Mouse (Mus musculus) frontal cortex, adult 2 months (tissue): Measurements from ENCODE around the gene Mmp9. TPM values are rescaled to one million over a fixed set of nuclear protein-coding genes. Genes with fewer than 3 reads are reported as not detected.

Experiments used
- DNase-seq, 2 experiments: peaks; one replicate each; pipeline ENCODE4 v3.0.0; 2022; ENCODE audit warnings: low spot score in 1 of 2; ENCODE audit errors: extremely low spot score in 1 of 2
- polyA plus RNA-seq: library from polyadenylated mRNA; depleted of rRNA; stranded (reverse); fragments of >200 nt; gene quantifications from 2 replicates; pipeline ENCODE4 v1.2.3, GENCODE M21; 2012

Mmp9 gene
- polyA plus RNA-seq, 1 experiment = 1.2 TPM

DNA sequence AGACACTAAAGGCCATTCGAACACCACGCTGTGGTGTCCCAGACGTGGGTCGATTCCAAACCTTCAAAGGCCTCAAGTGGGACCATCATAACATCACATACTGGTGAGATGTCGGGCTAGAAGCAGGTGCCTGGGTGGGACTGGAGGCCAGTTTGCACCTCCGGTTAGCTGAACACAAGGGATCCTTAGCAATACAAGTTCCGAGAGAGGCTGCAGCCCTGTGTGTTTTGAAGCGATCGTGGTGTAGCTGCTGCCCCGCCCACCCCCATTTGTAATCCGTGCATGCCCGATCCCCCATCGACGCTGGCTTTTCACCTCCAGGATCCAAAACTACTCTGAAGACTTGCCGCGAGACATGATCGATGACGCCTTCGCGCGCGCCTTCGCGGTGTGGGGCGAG, 8.4 kb downstream of the Mmp9 start:
- no peak for DNase-seq

DNA sequence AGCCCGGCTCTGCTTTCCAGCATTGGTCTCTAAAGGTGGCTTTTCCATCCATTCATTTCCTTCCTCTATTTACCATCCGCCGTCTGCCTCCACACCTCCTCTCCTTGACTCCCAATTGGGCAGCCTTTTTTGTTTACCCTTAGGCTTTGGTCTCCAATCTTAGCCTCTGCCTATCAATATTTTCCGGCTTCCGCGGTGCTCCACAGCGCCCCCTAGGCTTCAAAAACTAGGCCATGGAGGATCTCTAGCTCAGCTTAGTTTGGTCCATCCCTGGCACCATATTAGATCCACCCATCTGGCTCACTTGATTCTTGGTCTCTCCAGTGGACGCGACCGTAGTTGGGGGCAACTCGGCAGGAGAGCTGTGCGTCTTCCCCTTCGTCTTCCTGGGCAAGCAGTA, 9.9 kb downstream of the Mmp9 start:
- DNase-seq = no peak

DNA sequence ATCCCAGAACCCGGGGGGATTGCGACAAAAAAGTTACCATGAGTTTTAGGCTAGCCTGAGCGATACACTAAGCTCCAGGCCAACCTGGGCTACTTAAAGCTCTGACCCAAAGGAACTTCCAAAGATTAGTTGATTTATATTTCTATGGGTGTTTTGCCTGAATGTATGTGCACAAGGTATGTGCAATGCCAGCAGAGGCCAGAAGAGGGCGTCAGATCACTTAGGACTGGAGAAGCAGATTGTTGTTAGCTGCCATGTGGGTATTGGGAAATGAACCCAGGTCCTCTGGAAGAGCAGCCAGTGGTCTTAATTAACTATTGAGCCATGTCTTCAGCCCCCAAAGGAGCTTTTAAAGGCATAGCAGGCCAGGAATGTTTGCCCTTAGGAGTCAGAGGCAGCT, 11.2 kb downstream of the Mmp9 start:
- DNase-seq = no peak

DNA sequence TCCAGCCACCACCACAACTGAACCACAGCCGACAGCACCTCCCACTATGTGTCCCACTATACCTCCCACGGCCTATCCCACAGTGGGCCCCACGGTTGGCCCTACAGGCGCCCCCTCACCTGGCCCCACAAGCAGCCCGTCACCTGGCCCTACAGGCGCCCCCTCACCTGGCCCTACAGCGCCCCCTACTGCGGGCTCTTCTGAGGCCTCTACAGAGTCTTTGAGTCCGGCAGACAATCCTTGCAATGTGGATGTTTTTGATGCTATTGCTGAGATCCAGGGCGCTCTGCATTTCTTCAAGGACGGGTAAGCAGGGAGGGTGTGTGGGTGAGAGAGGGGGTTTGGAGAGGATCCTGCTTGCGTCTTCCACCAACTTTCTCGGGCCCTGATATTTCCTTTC, 11.9 kb downstream of the Mmp9 start:
- no peak for DNase-seq

DNA sequence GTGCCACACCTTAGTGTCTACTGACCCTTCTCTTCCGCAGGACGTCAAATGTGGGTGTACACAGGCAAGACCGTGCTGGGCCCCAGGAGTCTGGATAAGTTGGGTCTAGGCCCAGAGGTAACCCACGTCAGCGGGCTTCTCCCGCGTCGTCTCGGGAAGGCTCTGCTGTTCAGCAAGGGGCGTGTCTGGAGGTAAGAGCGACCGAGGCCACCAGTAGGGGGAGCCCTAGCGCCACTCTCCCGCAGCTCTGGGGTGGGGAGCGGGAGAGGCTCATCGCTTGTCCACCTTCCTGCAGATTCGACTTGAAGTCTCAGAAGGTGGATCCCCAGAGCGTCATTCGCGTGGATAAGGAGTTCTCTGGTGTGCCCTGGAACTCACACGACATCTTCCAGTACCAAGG, 12.6 kb downstream of the Mmp9 start:
- peak in 1 of 2 experiments; percentile 88 for DNase-seq

DNA sequence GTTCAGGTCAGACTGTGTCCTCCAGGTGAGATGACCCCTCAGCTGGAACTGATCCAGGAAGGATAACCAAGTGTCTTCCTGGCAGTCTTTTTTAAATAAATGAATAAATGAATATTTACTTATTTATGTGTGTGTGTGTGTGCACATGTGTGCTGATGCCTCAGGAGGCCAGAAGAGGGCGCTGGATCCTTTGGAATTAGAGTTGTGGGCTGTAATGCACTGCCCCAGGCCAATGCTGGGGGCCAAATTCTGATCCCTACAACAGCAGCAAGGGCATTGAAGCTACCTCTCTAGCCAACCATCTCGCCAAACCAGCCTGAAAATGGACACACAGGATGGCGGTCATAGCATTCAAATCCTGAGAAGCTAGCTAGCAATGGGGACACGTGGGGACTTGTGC, 15.1 kb downstream of the Mmp9 start:
- no peak for DNase-seq

DNA sequence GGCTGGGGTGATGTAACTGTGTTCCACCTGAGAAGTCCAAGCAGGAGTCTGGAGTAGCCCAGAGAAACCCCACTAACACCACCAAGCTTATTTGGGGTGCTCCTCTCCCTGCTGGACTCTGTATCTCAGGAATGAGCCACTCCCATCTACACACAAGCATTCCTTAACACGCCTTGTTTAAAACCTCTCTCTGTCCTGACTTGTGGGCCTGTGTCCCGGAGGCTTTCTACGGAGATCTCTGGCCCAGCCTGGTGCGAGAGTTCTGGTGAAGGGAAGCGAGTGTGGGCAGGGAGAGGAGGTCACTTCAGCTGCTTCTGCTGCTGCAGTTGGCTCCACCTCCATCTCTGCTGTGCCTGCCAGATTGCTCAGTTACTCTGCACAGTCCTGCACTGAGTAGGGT, 15.6 kb downstream of the Mmp9 start:
- DNase-seq = no peak

DNA sequence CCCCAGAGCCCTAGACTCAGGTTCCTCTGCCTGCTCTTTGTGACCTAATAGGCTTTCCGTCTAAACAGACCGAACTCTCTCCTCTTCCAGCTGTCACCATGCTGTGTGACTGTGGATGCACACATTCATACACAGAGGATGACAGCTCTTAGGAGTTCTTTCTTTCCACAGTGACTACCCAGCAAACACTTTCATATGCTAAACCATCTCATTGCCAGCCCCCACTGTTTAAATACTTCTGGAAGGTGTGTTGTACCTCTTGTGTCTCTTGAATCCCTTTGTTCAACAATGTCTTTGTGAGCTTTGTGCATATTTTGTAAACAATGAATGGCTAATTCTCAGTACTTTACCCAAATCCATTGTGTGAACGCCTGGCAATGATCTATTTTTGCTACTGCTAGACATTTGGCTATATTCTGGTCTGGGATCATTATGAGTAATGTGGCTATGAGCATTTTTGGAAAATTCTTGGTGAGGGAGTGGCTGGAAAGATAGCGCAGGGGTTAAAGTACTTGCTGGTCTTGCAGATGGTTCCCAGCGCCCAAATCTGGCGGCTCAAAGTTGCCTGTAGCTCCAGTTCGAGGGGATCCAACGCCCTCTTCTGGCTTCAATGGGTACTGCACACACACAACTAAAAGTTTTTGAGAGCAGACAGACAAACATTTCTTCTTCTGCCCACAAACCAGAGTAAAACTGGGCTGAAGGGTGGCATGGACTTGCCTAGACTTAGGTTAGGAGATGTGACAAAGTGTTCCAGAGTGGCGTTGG, 17.2 kb downstream of the Mmp9 start:
- no peak for DNase-seq

DNA sequence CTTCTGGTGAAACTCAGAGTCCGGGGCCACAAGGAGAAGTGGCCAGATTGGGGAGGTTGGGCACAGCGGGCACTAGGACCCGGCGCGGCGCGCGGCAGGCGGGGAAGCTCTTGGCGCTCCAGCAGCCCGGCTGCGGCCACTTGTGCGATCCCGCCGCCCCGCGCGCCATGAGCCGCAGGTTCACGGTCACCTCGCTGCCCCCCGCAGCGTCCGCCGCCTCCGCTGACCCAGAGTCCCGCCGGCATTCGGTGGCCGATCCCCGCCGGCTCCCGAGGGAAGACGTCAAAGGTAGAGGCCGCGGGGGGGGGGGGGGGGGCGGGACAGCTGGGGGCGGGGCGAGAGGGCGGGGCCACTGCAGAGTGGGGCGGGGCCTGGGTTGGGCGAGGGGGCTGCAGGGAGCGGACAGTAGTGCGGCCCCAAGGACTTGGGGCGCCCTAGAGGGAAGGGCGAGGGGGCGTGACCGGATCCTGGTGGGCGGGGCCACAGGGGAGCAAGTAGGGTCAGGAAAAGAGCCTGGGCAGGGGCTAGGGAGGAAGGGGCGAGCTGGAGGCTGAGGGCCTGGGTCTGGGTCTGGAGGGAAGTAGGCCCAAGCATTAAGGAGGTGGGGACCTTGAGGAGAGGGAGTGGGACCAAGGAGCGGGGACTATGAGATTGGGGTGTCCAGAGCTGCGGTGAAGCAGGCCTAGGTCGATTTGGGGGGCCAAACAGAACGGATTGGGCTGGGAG, 20.3 kb downstream of the Mmp9 start, which contains the start of gene Slc12a5:
TSS of gene Slc12a5 (plus strand) at position 87 of the 726 bp plus-strand sequence.
- DNase-seq = no peak

DNA sequence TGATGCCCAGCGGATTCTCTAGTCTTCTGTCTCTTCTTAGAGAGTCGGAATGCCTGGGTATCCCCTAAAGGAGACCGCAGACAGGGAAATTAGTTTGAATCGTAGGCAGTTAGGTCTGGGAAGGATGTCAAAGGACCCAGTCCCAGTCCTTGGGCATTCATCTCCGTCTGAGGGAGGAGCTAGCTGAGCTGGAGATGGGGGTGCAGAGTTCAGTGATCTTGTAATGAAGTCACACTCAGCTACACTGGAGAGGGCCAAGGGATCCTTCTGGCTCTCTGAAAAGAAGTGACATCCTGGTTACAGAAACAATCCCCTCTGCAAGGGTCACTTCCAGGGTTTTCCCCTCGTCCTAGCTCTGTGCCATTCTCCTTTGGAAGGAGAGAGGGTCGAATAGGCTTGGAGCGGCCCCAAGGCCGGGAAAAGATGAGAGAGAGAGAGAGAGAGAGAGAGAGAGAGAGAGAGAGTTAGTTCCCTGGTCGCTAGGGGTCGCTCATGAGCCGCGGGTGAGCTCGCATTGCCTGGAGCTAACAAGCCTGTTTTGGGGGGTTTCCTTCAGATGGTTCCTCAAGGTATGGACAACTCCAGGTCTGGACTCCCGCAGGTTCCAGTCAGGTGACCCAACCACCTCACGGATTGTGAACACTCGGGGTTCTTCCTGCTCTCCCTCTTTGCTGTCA, 21.1 kb downstream of the Mmp9 start:
- DNase-seq = peak in 1 of 2 experiments; percentile 88

DNA sequence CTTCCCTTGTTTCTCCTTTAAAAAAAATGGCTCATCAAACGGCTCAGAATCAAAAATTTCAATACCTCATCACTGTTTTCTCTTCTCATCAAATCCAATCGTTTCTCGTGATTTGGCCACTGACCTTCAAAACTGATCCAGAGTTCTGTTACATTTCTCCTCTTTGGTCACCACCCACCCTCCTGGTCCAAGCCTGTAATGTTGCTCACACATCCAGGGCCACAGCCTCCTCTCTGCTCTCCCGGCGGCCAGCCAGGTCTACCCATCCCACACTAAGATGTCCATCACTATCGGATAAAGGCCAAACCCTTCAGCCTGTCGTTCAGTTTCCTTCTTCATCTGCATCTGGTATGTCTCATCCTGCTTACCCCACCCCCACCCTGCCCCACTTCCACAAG, 21.6 kb downstream of the Mmp9 start:
- DNase-seq = no peak

DNA sequence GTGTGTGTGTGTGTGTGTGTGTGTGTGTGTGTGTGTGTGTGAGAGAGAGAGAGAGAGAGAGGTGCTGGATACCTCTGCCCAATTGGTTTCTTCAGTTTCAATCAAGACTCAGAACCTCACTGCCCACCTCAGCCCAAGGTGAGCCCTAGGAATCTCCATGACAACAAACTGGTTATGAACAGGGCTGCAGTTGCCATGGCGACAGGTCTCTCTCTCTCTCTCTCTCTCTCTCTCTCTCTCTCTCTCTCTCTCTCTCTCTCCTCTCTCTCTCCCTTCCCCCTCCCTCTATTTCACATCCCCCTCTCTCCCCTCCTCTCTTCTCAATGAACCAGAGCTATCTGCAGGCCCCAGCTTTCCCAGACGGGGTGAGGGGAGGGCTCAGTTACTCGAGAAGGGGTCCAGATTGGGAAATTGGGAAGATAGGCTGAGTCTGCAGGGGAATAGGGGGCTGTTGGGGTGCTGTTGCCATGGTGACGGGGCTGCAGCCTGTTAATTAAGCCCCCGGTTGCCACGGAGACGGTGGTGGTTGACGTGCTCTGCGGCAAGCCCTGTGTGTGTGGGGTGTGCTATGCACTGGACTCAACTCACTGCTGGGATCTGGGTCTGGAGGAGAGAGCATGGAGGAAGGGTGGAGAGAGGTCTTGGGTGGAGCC, 23.8 kb downstream of the Mmp9 start:
- no peak for DNase-seq

DNA sequence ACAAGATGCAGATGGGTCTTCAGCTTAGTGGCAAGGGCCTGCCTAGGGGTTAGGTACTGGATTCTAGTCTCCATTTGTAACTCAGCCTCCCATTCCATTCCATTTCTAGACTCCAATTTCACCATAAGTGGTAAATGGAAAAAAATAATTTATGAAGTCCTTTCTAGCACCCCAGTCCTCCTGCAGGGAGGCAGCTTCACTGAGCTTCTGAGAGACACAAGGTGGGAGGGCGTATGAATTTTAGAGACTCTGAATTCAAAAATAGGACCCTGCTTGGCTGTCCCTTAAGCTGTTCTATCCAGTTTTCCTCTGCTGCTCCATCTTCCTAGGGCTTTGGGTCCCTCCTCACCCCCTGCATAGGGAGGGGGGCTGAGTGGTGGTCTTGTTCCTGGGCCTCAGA, 24.4 kb downstream of the Mmp9 start:
- DNase-seq = no peak

DNA sequence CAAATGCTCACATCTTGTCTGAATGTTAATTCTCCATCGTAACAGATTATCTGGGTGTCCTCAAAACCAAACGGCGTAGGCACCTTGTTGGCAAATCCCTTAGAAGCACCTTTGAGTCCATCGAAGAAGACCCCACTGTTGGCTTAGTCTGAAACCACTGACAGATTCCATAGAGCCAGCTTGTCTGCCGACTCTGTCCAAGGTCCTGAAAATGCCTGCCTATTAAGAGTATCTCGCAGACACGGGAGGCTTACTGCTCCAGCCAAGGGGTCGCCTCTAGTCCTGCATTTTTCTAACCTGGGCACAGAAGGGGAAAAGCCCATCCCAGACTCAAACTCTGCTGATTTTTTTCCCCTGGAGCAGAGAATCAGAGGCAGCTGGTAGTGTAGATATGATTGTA, 25.8 kb downstream of the Mmp9 start:
- DNase-seq = no peak

DNA sequence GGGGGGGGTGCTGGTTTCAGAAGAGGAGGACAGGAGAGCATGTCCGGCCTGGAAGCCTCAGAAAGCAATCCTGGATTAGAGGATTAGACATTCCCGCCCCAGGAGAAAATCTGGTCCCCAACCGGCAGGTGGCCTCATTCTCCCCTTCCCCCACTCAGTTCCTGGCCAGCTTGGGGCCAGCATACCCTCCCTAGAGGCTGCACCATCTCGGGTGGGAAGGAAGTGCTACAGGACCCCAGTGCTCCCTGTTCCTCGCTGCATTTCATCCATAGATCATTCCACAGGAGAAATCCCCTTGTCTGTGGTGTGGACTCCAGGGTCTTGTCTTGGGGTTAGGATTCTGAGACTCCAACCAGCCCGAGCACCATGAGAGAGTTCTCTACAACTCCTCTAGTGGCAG, 26.6 kb downstream of the Mmp9 start:
- DNase-seq = no peak

DNA sequence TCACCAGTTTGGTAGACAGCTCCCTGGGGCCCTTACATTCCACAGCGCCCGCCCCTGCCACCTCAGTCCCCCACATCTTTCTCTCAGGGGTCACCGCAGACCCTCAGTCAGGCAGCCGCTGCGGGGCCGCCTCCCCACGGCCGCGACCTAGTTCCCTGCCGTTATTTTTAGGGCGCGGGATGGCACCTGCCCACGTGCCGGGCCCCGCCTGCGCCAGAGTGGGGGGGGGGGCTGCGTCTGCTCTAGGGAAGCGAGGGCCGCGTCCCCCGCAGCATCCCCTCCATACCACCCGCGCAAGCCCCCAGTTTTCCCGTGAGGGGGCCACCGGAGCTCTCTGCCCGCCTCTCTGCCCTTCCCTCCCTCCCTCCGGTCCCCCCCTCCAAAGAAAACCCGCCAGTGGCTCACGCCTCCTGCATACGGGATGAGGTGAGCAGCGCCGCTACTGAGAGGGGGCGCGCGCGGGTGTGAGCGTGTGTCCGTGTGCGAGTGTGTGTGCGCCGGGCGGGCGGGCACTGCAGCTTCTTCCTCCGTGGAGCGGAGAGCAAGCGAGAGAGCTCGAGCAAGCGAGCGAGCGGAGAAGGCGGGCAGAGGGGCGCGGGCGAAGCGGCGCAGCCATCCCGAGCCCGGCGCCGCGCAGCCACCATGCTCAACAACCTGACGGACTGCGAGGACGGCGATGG, 27.3 kb downstream of the Mmp9 start:
- peak in 1 of 2 experiments; percentile 83 for DNase-seq

DNA sequence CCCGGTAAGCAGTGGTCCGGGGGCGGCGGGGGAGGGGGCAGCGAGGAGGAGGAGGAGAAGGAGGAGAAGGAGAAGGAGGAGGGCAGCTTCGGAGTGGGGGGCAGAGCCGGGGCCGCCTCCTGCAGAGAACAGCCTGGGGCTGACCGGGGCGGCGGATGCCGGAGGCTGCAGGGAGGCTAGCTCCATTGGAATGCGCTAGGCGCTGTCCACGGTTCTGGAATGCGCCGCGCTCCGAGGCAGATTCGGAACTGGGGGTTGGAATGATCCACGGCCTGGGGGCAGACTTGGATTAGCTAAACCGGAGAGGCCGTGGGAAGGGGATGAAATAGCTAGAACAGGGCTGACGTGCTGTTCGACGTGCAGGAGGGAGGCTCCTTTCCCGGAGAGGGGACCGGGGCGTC, 27.9 kb downstream of the Mmp9 start:
- DNase-seq = no peak

DNA sequence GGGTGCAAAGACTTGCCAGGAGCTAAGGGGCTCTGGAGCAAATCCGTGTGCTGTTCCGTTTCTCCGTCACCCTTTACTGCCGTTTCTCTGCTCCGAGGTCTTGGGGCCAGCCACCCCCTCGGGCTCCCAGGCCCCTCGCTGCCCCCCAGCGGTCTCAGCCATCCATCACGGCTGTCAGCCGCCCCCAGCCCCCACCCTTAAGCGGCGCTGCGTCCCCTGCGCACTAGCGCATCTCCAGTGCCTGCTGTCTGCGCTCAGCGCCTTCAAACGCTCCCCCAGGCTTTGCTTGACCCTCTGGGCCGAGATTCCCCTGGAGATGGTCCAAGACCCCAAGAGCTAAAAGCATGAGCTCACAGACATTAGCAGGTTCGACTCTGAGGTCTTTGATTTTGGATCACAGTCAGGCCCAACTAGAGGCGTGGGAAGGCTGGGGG, 28.8 kb downstream of the Mmp9 start:
- no peak for DNase-seq

DNA sequence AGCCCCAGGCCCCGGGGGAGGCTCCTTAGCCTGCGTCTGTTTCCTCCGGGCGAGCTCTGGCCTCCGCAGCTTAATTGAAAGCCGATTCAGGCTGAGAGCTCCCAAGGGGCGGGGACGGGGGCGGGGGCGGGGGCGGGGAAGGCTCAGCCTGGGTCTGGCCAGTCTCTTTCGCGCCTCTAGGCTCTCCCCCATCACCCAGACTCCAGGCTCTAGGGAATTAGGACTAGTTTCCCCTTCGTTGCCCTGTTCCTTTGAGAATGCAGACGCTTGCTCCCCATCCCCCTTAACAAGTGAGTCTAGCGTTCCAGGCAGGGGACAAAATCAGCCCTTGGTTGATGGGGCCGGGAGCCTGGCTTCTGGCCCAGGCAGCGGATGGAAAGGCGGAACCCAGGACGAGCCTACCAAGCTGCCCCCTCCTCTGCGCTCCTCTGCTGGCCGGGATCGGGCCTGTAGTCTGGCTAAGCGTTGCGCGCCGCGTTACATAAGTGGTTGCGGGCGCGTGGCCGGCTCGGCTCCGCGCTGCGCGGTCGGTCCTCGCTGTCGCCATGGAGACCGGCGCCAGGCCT, 30.1 kb downstream of the Mmp9 start:
- peak in 1 of 2 experiments; percentile 73 for DNase-seq

DNA sequence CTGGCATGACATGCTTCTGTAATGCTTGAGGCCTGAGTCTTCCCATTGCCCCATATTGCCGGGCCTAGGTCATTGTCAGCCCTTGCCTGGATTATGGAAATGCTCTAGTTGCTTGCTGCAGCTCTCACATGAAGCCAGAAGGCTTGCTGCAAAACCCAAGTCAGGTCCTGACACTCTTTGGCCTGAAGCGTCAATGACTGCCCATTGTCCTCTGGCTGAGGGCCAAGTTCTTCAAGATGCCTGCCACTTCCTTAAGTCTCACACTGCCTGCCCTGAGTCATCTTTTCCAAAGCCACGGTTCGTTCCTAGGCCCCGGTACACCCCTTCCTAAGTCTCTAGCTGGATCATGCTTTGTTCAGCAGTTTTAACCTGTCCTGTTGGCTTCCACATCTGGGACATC, 32.1 kb downstream of the Mmp9 start:
- no peak for DNase-seq
